Mouse (Mus musculus) neutrophil, adult 5-6 weeks (primary cell): ENCODE data around the gene Trim65. TPM values are rescaled to one million over a fixed set of nuclear protein-coding genes. Genes with fewer than 3 reads are reported as not detected.
A peak's percentile ranks its signal among the peaks of the same experiment; 100 is the strongest.
"Not testable (repeated sequence)": the region's sequence is repeated elsewhere in the genome, so short reads cannot be mapped to it uniquely, and the experiment has no call there.

Experiments
- ATAC-seq: fragments of 151-379, 151-347 bp; 2 replicates; pipeline ENCODE4 v1.8.0; 2017; ENCODE audit warnings: mild to moderate bottlenecking, moderate TSS enrichment; ENCODE audit not compliant: insufficient number of reproducible peaks, poor library complexity, low FRiP score, severe bottlenecking; ENCODE audit errors: extremely low read depth
- total RNA-seq: library from RNA; stranded (forward); fragments of 200-1000 nt; gene quantifications from 2 replicates; pipeline ENCODE4 v1.2.3, GENCODE M21; 2017

Gene Trim65
- total RNA-seq, 1 experiment from 2014 or later: 21.2 TPM

GRCm38 (mm10) chr11:116098711-116099460 is 32.0 kb downstream of the Trim65 start:
- no peak for ATAC-seq

GRCm38 (mm10) chr11:116096213-116097108 is 34.5 kb downstream of the Trim65 start:
- ATAC-seq: no peak

DNA sequence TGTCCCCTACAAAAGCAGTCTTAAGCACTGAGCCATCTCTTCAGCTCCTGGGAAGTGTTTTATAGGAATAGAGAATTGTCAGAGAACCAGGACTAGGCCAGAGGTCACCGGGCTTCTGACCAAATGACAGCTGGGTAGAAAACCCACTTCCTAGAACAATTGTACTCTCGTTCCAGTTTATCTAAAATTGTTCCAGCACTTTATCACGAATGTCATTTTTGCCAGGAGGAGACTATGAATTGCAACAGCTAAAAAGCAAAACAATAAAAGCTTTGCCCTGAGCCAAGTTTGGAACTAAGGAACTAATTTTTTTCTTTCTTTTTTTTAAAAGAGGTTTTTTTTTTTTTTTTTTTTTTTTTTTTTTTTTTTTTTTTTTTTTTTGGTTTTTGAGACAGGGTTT is 35.4 kb downstream of the Trim65 start:
- ATAC-seq: no peak

GRCm38 (mm10) chr11:116093771-116094565 is 37.0 kb downstream of the Trim65 start:
- no peak for ATAC-seq

DNA sequence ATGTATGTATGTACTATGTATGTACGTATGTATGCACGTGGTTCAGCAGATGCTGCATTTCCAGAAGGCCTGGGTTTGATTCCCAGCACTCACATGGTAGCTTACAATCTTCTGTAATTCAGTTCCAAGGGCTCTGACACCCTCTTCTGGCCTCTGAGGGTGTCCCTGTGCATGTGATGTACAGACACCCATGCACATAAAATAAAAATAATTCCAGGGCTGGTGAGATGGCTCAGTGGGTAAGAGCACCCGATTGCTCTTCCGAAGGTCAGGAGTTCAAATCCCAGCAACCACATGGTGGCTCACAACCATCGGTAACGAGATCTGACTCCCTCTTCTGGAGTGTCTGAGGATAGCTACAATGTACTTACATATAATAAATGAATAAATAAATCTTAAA is 38.0 kb downstream of the Trim65 start:
- ATAC-seq: not testable (repeated sequence)

GRCm38 (mm10) chr11:116091591-116091990 is 39.3 kb downstream of the Trim65 start:
- ATAC-seq: no peak

- no peak for ATAC-seq
Observed at GRCm38 (mm10) chr11:116089545-116089944, 41.4 kb downstream of the Trim65 start.

GRCm38 (mm10) chr11:116088741-116089394 is 42.1 kb downstream of the Trim65 start:
- no peak for ATAC-seq

DNA sequence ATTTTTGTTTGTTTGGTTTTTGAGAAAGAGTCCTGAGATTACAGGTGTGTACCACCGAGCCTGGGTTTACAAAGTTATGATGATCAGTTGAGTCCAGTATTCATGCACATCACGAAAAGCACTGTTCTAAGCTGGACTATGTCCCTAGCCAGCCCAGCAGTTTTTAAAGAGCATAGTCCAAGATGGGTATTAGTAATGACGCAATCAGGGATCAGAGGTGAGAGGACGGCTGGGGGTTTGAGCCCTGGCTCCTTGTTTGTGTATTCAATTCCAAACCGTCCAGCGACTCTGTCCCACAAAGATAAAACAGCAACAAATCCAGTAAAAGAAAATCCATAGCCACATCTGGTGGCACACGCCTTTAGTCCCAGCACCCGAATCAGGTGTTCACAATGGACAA is 42.7 kb downstream of the Trim65 start:
- ATAC-seq: no peak

DNA sequence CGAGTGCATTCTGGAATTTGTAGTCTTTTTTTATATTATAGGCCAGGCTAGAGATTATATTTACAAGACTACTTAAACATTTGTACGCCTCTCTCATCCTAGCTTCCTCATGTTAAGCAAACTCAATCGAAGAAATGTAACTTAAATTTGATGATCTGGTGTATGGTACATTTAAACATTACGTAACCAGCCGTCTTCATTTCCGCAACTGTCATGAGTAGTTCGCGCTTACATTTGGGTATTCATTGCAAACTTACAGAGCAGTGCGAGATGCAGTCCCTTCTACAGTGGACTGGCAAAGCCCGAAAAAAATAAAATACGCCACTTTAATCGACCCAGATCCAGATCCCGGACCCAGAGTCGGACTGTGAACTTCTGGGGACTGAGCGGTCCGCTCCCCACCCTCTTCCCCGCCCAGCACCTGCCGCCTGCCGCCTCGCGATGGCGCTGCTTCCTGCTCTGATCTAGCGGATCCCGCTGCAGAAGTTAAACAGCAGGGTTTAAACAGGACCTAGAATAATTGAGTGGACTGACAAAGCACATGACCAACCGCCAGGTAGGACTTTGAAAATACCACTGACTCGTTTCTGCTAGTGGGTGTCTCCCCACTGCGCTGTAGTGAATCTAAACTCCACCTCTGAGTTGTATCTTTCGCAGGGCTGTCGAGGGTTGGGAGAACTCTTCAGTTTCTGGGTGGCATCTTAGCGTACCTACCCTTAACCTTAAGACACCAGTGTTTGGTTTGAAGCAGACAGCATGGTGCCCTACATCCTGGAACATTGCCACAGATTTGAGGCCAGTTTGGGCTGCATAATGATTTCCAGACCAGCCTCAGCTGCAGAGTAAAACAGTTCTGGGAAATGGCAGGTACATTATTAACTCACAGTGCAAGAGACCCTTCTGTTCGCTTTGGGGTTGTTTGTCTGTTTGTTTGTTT is 43.5 kb downstream of the Trim65 start:
- peak; percentile 50 for ATAC-seq

GRCm38 (mm10) chr11:116086258-116087193 is 44.4 kb downstream of the Trim65 start, which contains the start of gene Wbp2:
Wbp2 (minus strand) TSS chr11:116086995.
- peak; percentile 95 for ATAC-seq

GRCm38 (mm10) chr11:116084166-116084565 is 46.8 kb downstream of the Trim65 start:
- no peak for ATAC-seq

DNA sequence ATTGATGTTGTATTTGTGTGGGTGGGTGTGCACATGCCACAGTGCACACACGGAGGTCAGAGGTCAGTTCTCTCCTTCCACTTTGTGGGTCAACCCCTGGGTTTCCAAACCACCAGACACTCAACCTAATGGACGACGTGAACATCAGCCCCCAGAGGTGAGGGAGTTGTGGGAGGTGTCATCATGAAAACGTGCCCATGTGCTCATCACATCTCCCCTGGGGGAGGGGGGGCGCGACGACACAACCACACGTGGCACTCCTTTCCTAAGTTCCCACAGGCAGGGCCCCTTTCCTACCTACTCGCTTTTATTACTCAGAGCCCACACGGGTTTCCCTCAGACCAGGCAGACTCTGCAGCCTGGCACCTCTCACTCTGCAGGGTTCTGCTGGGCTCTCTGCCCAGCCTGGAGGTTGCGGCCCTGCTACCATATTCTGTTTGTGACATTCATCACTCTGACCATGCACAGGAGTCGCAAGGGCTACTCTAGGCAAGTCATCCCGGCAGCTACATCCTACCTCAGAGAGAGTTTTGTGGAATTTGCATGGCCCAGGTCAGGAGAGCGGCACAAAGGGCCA is 47.7 kb downstream of the Trim65 start:
- ATAC-seq: no peak

DNA sequence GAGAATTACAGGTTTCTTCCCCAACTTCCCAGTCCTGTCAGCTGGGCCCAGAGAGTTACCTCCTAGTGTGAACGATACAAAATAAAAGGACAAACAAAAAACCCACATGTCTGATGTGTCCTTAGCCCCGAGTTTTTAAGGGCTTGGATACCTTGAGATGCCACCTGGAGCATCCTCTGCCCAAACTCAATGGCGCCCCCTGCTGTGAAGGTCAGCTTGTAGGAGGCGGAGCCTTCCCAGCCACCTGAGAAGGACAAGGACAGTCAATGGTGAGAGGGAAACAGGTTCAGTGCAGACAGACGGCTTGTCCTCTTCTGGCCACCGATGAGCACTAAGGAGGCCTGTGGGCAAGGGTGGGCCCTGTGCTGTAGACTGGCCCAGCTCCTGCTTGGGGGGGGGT is 49.8 kb downstream of the Trim65 start:
- ATAC-seq: no peak

DNA sequence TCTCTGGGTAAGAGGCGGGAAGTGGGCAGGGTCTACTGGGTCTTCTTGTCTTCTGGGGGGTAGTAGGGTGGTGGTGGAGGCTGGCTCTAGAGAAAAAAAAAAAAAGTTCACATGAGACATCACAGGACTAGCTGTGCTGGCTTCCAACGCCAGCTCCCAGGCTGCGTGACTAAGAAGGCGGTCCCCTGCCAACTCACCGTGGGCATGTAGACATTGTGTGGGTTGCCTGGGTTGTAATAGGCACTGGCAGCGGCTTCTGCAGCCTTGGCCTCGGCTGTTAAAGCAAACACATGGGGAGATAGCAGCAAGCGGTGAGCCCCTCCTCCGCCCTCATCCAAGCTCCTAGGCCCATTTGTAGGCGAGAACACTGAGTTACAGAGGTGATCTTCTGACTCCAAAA is 51.4 kb downstream of the Trim65 start:
- no peak for ATAC-seq

DNA sequence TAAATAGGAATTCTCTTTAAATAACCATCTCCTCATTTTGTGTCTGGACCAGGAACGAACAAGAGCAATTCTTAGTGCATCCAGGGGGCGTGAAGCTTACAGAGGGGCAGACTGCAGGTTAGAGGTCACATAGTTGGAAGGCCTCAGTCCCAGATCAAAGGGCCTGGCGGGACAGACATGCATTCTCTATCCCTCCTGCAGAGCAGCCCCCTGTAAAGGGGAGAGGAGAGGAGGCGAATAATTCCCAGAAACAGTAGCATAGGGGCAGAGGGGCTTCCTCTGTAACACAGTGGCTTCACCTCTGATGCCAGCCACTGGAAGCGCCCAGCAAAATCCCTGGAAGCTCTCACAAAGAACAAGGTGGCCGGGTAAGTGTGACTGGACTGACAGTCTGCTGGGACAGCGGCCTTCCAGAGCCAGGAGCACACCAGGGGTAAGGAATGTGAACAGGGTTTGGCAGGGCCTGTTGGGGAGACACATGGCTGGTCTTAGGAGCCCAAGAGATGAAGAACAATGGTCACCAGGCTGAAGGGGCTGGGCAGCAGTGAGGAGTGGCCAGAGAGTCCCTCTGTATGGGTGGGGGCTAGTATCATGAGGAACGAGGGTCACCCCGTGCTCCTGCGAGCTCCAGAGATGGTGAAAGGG is 52.1 kb downstream of the Trim65 start:
- no peak for ATAC-seq
